Mouse (Mus musculus): ENCODE data around the gene Ndufa8.

DNA sequence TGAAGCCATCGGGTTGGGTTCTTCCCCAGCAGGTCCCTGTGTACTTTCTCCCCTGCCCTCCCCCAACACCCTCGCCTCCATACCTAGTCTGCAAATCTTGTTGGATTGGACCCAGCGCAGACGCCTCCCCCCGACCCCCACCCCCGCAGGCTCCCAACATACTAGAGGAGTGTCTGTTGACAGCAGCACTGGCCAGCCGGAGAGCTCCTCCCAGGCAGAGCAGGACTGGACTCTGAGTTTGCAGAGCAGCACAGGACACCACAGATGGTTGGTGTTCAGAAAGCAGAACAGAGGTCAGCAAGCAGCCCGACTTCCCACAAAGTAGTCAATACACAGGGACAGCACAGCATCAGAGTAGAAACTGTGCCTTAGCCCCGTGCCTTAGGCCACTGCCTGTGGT is 32.2 kb upstream of the Ndufa8 start:
- no peak for TF ChIP-seq CTCF (IDR thresholded peaks at IDR 0.05; ENCODE audit: borderline replicate concordance, control insufficient read depth, extremely low read depth, insufficient read depth, low read length, poor library complexity)
- TF ChIP-seq POLR2A (IDR thresholded peaks at IDR 0.05; ENCODE audit: control insufficient read depth, extremely low read depth, insufficient read depth, low read length, poor library complexity), result no peak

Data from thymus, adult 2 months (tissue).